Mouse (Mus musculus): ENCODE data around the gene Sema4f.

Gene Sema4f

DNA sequence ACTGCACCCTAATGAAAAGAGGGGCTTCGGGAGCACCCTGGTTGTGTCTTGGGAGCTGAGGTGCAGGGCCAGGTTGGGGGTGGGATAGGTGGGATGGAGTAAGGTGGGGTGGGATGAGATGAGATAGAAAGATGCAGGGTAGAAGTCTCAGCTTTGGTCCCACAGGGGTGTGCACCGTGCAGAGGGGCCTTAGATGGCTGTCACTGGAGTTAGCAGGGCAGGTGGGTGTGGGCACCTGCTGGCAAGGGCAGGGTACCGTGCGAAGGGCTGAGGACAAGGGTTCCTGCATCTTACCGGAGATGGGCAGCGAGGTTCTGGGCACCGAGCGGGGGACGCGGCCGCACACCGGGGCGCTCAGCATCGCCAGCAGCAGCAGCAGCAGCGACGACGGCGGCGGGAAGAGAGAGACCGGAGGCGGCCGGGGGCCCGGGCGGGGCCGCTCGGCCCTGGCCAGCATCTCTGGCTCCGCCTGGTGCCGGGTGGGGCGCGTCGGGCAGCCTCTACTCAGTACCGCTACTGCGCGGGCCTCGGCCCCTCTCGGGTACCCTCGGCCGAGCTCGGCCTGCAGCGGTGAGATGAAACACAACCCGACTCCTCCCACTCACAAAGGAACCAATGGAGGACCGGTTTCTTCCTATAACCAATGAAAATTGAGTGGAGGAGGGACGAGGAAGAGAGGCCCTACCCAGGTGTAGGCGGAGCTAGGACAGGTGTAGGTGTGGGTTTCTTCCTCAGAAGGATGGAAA is at the start of gene Sema4f:
Gene Sema4f, minus strand, starts transcription at position 603 of the 746 bp plus-strand sequence.
- peak; percentile 72 for DNase-seq (ENCODE audit: low read depth, low spot score)

DNA sequence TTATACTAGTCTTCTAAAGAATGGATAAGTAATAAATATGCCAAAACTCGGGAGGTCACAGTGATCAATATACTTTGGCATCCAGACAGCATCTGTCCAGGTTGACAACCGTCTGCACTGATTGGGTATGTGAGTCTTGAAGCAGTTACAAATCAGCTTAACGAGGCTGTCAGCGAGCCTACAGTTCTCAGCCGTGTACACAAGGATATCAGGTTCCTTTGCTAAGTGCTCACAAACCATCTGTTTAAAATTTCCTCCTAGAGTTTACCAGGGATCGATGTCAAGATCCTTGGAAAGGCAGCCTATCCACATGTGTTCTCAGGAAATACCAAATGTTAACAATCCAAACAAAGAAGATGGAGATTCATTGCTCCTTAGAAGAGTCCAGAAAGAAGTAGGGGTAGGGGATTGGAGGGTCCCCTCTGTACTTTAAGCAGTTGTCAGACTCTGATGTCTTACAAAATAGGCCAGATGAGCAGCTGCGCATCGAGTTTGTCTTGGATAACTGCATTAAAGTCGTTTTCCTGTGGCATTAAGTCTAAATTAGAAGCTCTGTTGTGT is 47.9 kb upstream of the Sema4f start:
- peak; percentile 82 for DNase-seq (ENCODE audit: low read depth, low spot score)

GRCm38 (mm10) chr6:82971031-82971430 is 31.5 kb upstream of the Sema4f start:
- DNase-seq (ENCODE audit: low read depth, low spot score): peak; percentile 76

GRCm38 (mm10) chr6:82969249-82970084 is 29.9 kb upstream of the Sema4f start:
- no peak for DNase-seq (ENCODE audit: low read depth, low spot score)

DNA sequence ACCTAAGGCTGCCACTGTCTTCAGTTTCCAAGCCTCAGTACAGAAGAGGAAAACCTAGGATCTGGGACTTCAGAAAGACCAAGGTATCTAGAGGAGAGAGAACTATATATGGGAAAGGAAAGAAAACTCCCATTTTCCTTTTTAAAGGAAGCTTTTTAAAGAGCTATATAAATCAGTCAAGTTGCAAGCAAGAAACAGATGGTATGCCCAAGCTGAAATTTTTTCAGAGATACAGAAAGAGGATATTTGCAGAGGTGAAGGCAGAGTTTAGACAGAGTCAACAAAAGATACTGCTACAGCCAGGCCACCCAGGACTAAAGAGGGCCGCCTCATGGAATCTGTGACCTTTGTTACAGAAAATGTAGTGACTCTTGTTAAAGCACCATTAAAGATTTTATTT is 22.1 kb upstream of the Sema4f start:
- DNase-seq (ENCODE audit: low read depth, low spot score): no peak

DNA sequence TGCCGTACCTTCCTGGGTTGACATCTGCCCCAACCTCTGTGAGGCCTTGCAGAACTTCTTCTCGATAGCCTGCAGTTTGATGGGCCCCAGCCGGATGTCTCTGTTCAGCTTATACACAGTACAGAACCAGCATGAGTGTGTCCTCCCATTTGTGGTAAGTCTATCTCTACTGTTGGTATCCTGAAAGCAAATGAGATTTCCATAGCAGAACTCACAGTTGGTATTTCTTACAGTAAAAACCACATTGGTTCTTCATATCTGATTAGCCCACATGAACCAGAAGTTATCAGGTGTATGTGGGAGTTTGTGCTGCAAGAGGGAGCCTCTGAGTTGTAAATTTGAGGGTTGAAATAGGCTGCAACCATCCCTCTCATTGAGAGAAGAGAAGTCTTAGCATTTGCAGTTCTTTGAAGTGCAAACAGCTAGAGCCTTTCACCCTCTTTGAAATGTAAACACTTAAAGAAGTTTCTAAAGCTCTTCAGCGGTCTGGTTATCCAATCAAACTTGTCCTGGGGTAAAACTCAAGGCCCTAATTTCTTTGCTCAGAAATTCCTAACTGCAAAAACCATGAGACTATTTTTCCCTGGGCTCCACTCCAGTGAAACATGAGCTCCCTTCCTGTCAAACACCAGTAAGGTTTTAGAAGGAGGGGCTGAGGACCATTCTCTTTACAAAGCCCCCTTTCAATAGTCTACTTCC is 17.1 kb upstream of the Sema4f start:
- DNase-seq (ENCODE audit: low read depth, low spot score): no peak

DNA sequence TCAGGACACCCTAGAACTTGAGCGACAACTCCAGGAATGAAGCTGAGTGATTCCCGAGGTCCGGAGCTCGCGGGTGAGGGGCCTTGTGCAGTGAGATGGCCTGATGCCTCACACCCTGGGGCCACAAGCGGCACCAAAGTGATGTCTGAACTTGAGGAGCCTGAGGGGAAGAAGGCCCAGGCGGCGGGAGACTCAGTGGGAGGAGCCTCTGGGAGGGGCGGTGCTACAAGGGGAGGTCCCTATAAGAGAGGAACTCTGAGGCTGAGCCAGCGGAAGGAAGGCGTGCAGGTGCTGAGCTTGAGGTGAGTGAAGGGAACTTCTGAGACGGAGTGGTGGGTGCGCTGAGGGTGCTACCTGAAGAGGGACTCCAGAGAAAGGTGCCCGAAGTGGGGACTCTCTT is 7.1 kb upstream of the Sema4f start, which contains the start of gene M1ap:
Gene M1ap, plus strand, starts transcription at position 252 of the 400 bp plus-strand sequence.
- DNase-seq (ENCODE audit: low read depth, low spot score): no peak

GRCm38 (mm10) chr6:82945750-82946149 is 6.2 kb upstream of the Sema4f start:
- DNase-seq (ENCODE audit: low read depth, low spot score): peak; percentile 33

GRCm38 (mm10) chr6:82940765-82941164 is 1.2 kb upstream of the Sema4f start:
- DNase-seq (ENCODE audit: low read depth, low spot score): no peak

- no peak for DNase-seq (ENCODE audit: low read depth, low spot score)
Measured at GRCm38 (mm10) chr6:82934616-82935230, 4.8 kb downstream of the Sema4f start.

DNA sequence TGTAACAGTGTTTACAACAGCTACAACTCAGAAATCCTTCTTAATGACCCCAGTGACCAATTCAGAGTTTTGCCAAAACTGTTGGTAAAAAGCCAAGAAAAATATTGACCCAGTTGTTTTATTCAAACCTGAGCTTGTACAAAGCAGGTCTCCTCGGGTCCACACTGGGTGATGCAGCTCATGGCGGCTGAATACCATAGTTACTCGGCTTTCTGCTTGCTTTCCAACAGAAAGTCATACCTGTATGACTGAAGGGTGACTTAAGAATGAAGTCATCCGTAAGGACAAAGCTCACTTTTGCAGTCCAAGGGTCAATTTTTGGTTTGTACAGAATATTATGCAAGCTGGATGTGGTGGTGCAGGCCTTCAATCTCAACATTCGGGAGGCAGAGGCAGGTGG is 12.0 kb downstream of the Sema4f start:
- DNase-seq (ENCODE audit: low read depth, low spot score): no peak

GRCm38 (mm10) chr6:82926528-82926927 is 13.0 kb downstream of the Sema4f start:
- no peak for DNase-seq (ENCODE audit: low read depth, low spot score)

- no peak for DNase-seq (ENCODE audit: low read depth, low spot score)
Measured at GRCm38 (mm10) chr6:82926106-82926505, 13.5 kb downstream of the Sema4f start.

- DNase-seq (ENCODE audit: low read depth, low spot score): no peak
Measured at GRCm38 (mm10) chr6:82925005-82925404, 14.6 kb downstream of the Sema4f start.

- no peak for DNase-seq (ENCODE audit: low read depth, low spot score)
Measured at GRCm38 (mm10) chr6:82921426-82922224, 17.9 kb downstream of the Sema4f start.

GRCm38 (mm10) chr6:82919520-82919919 is 20.0 kb downstream of the Sema4f start:
- no peak for DNase-seq (ENCODE audit: low read depth, low spot score)

DNA sequence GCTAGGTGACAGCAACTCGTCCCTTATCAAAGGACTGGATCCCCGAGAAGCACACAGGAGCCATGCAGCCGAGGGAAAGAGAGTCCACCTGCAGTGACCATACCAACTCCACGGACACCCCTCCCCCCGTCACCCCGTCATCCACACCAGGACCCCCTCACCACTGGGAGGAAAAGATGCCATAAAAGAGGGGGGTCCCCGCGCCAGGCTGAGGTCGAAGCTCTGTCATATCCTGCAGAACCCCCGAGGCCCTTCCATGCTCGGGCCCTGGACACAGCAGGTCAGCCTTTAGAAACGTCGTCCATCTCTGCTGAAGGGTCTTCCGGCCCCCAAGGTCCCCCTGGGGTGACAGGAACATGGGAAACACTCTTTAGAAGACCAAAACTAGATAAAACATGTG is 21.2 kb downstream of the Sema4f start:
- no peak for DNase-seq (ENCODE audit: low read depth, low spot score)

- DNase-seq (ENCODE audit: low read depth, low spot score): peak; percentile 67
Measured at GRCm38 (mm10) chr6:82917778-82918129, 21.8 kb downstream of the Sema4f start.

DNA sequence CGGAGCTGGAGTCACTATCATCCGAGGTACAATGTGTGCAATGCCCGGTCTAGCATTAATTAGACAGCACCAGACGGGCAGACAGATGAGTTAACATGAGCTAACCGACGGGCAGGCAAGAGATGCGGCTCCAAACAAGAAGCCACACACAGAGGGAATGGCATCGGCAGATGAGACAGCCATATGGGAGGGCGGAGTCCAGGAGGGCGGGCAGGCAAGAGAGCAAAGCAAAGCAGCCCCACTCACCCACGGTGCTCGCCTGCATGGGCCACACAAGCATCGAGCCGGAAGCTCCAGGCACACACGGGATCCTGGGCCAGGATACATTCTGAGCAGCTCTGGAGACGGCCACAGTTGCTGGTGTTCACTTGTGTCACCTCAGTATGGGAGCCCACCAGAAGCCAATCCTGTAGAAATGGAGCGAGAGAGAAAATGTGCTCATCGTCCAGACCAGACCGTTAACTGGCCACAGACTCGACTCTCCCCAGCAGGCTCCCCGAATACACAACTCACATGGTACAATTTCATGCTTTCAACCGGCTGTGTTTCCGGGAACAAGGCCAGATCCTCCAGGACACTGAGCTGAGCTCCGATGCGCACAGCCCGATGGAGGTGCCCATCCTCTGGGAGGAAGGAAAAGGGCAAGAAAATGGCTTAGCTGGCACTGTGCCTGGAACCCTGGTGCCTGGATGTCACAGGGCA is 22.3 kb downstream of the Sema4f start:
- no peak for DNase-seq (ENCODE audit: low read depth, low spot score)

- no peak for DNase-seq (ENCODE audit: low read depth, low spot score)
Measured at GRCm38 (mm10) chr6:82916459-82916858, 23.1 kb downstream of the Sema4f start.

Data from mesoderm, embryonic 11.5 days (tissue).